Mouse (Mus musculus) megakaryocyte, adult 5-6 weeks (primary cell): ENCODE data around the gene Cacng7. TPM values are rescaled to one million over a fixed set of nuclear protein-coding genes. Genes with fewer than 3 reads are reported as not detected.

Experiments used
- total RNA-seq, 2 experiments: library from RNA; stranded (forward) in 1 of 2; stranded (reverse) in 1 of 2; fragments of 153-499, 151-499 nt in 1 of 2; fragments of 221-1000, 200-1000 nt in 1 of 2; gene quantifications; 2 replicates each; pipeline versions ENCODE4 v1.2.3 to v1.2.4; 2015 to 2017

Gene Cacng7
- total RNA-seq, 2 experiments from 2014 or later: not detected

Other genes starting within 250 kb of the Cacng7 start
- gene AU018091, start 163.8 kb upstream of the Cacng7 start, total RNA-seq (2015): not detected in 2 replicates
- not detected in 2 replicates for gene AU018091, start 163.8 kb upstream of the Cacng7 start, total RNA-seq (2017)
- 3.9 and 4.0 TPM in 2 replicates for gene Nlrp12, start 83.2 kb upstream of the Cacng7 start, total RNA-seq (2015)
- gene Nlrp12, start 83.2 kb upstream of the Cacng7 start, total RNA-seq (2017): 7.5 and 7.8 TPM in 2 replicates
- 246 and 261 TPM in 2 replicates for gene Myadm, start 43.9 kb upstream of the Cacng7 start, total RNA-seq (2015)
- 75.7 and 78.5 TPM in 2 replicates for gene Myadm, start 43.9 kb upstream of the Cacng7 start, total RNA-seq (2017)
- gene Prkcg, start 43.8 kb upstream of the Cacng7 start, total RNA-seq (2015): 1.3 and 1.6 TPM in 2 replicates
- 0.81 and 0.92 TPM in 2 replicates for gene Prkcg, start 43.8 kb upstream of the Cacng7 start, total RNA-seq (2017)
- not detected in 2 replicates for gene Cacng8, start 57.7 kb downstream of the Cacng7 start, total RNA-seq (2015)
- gene Cacng8, start 57.7 kb downstream of the Cacng7 start, total RNA-seq (2017): not detected in 2 replicates
- gene Cacng6, start 91.2 kb downstream of the Cacng7 start, total RNA-seq (2015): not detected in 2 replicates
- not detected in 2 replicates for gene Cacng6, start 91.2 kb downstream of the Cacng7 start, total RNA-seq (2017)
- gene Tarm1, start 169.7 kb downstream of the Cacng7 start, total RNA-seq (2015): 28.4 and 35.7 TPM in 2 replicates
- 18.3 and 19.1 TPM in 2 replicates for gene Tarm1, start 169.7 kb downstream of the Cacng7 start, total RNA-seq (2017)